Mouse (Mus musculus) myocyte (in vitro differentiated cells): Measurements from ENCODE around the gene Mst1r. TPM values are rescaled to one million over a fixed set of nuclear protein-coding genes. Genes with fewer than 3 reads are reported as not detected.

Experiments
- H3K27me3 ChIP-seq: one replicate; pipeline ENCODE4 v1.6.1; 2011; ENCODE audit not compliant: control insufficient read depth, insufficient read depth, insufficient read length
- H3K36me3 ChIP-seq: one replicate; pipeline ENCODE4 v1.6.1; 2011; ENCODE audit not compliant: control insufficient read depth, insufficient read depth
- H3K4me2 ChIP-seq: one replicate; pipeline ENCODE4 v1.6.1; 2011; ENCODE audit warnings: low read depth, control low read depth
- H3K4me3 ChIP-seq: one replicate; pipeline ENCODE4 v1.5.1; 2011; ENCODE audit warnings: mild to moderate bottlenecking, control low read depth, moderate library complexity
- H3K79me2 ChIP-seq: one replicate; pipeline ENCODE4 v1.6.1; 2011; ENCODE audit not compliant: control insufficient read depth, insufficient read depth
- H3ac ChIP-seq: one replicate; pipeline ENCODE4 v1.6.1; 2011; ENCODE audit not compliant: control insufficient read depth, insufficient read length
- CEBPB ChIP-seq: IDR thresholded peaks from 2 replicates; pipeline ENCODE4 v1.6.1; 2011; ENCODE audit warnings: mild to moderate bottlenecking, moderate library complexity; ENCODE audit not compliant: poor library complexity, insufficient read depth, severe bottlenecking
- E2F4 ChIP-seq: IDR thresholded peaks from one replicate; pipeline ENCODE4 v1.6.1; 2011; ENCODE audit warnings: mild to moderate bottlenecking, control low read depth, moderate library complexity; ENCODE audit not compliant: insufficient read depth
- MAX ChIP-seq: IDR thresholded peaks from one replicate; pipeline ENCODE4 v1.6.1; 2011; ENCODE audit warnings: low read depth, mild to moderate bottlenecking, control low read depth
- MYOD1 ChIP-seq, 3 experiments: IDR thresholded peaks; one replicate each; pipeline ENCODE4 v1.6.1; 2011; ENCODE audit warnings: control low read depth in 2 of 3, low read depth in 2 of 3, mild to moderate bottlenecking in 2 of 3, moderate library complexity in 1 of 3; ENCODE audit not compliant: insufficient read length in 2 of 3, control insufficient read depth in 1 of 3
- MYOG ChIP-seq, 3 experiments: IDR thresholded peaks; one replicate each; pipeline ENCODE4 v1.6.1; 2011; ENCODE audit warnings: control low read depth in 2 of 3, low read depth in 2 of 3, mild to moderate bottlenecking in 2 of 3; ENCODE audit not compliant: insufficient read length in 2 of 3, control insufficient read depth in 1 of 3, insufficient read depth in 1 of 3
- POLR2A ChIP-seq: IDR thresholded peaks from one replicate; pipeline ENCODE4 v1.6.1; 2011; ENCODE audit warnings: low read depth, mild to moderate bottlenecking, control low read depth, moderate library complexity; ENCODE audit not compliant: insufficient read length
- POLR2AphosphoS2 ChIP-seq: IDR thresholded peaks from one replicate; pipeline ENCODE4 v1.6.1; 2011; ENCODE audit warnings: low read depth, control low read depth; ENCODE audit not compliant: insufficient read length
- REST ChIP-seq: IDR thresholded peaks from one replicate; pipeline ENCODE4 v1.6.1; 2011; ENCODE audit warnings: mild to moderate bottlenecking, control low read depth, moderate library complexity; ENCODE audit not compliant: insufficient read depth, insufficient read length
- SRF ChIP-seq: IDR thresholded peaks from one replicate; pipeline ENCODE4 v1.6.1; 2011; ENCODE audit warnings: low read depth; ENCODE audit not compliant: control insufficient read depth, insufficient read length
- TCF12 ChIP-seq: IDR thresholded peaks from one replicate; pipeline ENCODE4 v1.6.1; 2011; ENCODE audit warnings: mild to moderate bottlenecking, control low read depth; ENCODE audit not compliant: poor library complexity, insufficient read depth, severe bottlenecking
- TCF3 ChIP-seq: IDR thresholded peaks from one replicate; pipeline ENCODE4 v1.6.1; 2011; ENCODE audit warnings: low read depth, control low read depth; ENCODE audit not compliant: insufficient read length
- USF1 ChIP-seq: IDR thresholded peaks from one replicate; pipeline ENCODE4 v1.6.1; 2011; ENCODE audit warnings: low read depth, mild to moderate bottlenecking, control low read depth, moderate library complexity
- polyA plus RNA-seq: library from polyadenylated mRNA; unstranded; fragments of >200 nt; fragmentation: generic; extraction: Trizol; gene quantifications from one replicate; pipeline ENCODE4 v1.2.1, GENCODE M21; 2012; ENCODE audit warnings: missing spikeins

The Mst1r gene
- polyA plus RNA-seq, 1 experiment = 0.04 TPM

GRCm38 (mm10) chr9:107910025-107910769, 3.5 kb downstream of the Mst1r start:
- H3ac ChIP-seq = no peak overlapping the region
- no peaks in the 10 kb centered on the region for H3K36me3 ChIP-seq
- no peak for TF ChIP-seq POLR2A
- no peak for TF ChIP-seq POLR2AphosphoS2
- TF ChIP-seq CEBPB = no peak
- TF ChIP-seq MAX = no peak
- no peak for TF ChIP-seq E2F4
- TF ChIP-seq MYOG (IDR thresholded peaks at IDR 0.05; ENCODE audit: control insufficient read depth in 1 of 3, insufficient read depth in 1 of 3, insufficient read length in 2 of 3, low read depth in 2 of 3) = no peak
- no peak for TF ChIP-seq REST
- TF ChIP-seq SRF = no peak
- TF ChIP-seq TCF3 = no peak
- TF ChIP-seq USF1 = no peak
- no peak for TF ChIP-seq TCF12
- TF ChIP-seq MYOD1 (IDR thresholded peaks at IDR 0.05; ENCODE audit: control insufficient read depth in 1 of 3, insufficient read length in 2 of 3, low read depth in 2 of 3) = no peak
- no peak overlapping the region for H3K4me2 ChIP-seq
- H3K79me2 ChIP-seq = no peaks in the 10 kb centered on the region
- H3K27me3 ChIP-seq = peaks cover 36% of the 10 kb centered on the region
- H3K4me3 ChIP-seq = no peak overlapping the region

- Histone ChIP-seq H3K4me2 (no peak overlapping the region), H3K4me3 (no peak overlapping the region), H3K79me2 (no peaks in the 10 kb centered on the region), H3K27me3 (peaks cover 55% of the 10 kb centered on the region), H3K36me3 (no peaks in the 10 kb centered on the region), H3ac (no peak overlapping the region)
- TF ChIP-seq TCF12 (no peak), CEBPB (no peak), MYOD1 (IDR thresholded peaks at IDR 0.05; ENCODE audit: control insufficient read depth in 1 of 3, insufficient read length in 2 of 3, low read depth in 2 of 3) (no peak), REST (no peak), E2F4 (no peak), USF1 (no peak), SRF (no peak), MYOG (IDR thresholded peaks at IDR 0.05; ENCODE audit: control insufficient read depth in 1 of 3, insufficient read depth in 1 of 3, insufficient read length in 2 of 3, low read depth in 2 of 3) (no peak), POLR2AphosphoS2 (no peak), TCF3 (no peak), POLR2A (no peak), MAX (no peak)
These were observed 8.2 kb downstream of the Mst1r start for GRCm38 (mm10) chr9:107914764-107915420.

GRCm38 (mm10) chr9:107917895-107918608, 11.4 kb downstream of the Mst1r start:
- no peak overlapping the region for H3ac ChIP-seq
- TF ChIP-seq REST (no peak), E2F4 (no peak), POLR2AphosphoS2 (no peak), TCF12 (no peak)

GRCm38 (mm10) chr9:107918884-107919283, 12.2 kb downstream of the Mst1r start:
- H3K79me2 ChIP-seq = no peaks in the 10 kb centered on the region
- H3K27me3 ChIP-seq = peaks cover 32% of the 10 kb centered on the region
- H3K4me2 ChIP-seq = no peak overlapping the region
- H3K36me3 ChIP-seq = no peaks in the 10 kb centered on the region
- TF ChIP-seq TCF3 (no peak), MAX (no peak), E2F4 (no peak), TCF12 (no peak), POLR2A (no peak), REST (no peak), MYOG (IDR thresholded peaks at IDR 0.05; ENCODE audit: control insufficient read depth in 1 of 3, insufficient read depth in 1 of 3, insufficient read length in 2 of 3, low read depth in 2 of 3) (no peak), MYOD1 (IDR thresholded peaks at IDR 0.05; ENCODE audit: control insufficient read depth in 1 of 3, insufficient read length in 2 of 3, low read depth in 2 of 3) (no peak), SRF (no peak), USF1 (no peak), CEBPB (no peak)
- H3K4me3 ChIP-seq = no peak overlapping the region
- H3ac ChIP-seq = no peak overlapping the region

More at GRCm38 (mm10) chr9:107917895-107918608, 11.4 kb downstream of the Mst1r start:
- Histone ChIP-seq H3K36me3 (no peaks in the 10 kb centered on the region), H3K27me3 (peaks cover 40% of the 10 kb centered on the region), H3K4me2 (peak overlapping the region; percentile 34), H3K4me3 (no peak overlapping the region), H3K79me2 (no peaks in the 10 kb centered on the region)
